Mouse (Mus musculus): ENCODE results near the gene Rasl10a. TPM values are rescaled to one million over a fixed set of nuclear protein-coding genes. Genes with fewer than 3 reads are reported as not detected.
A peak's percentile ranks its signal among the peaks of the same experiment; 100 is the strongest.
"Not testable (repeated sequence)": the region's sequence is repeated elsewhere in the genome, so short reads cannot be mapped to it uniquely, and the experiment has no call there.

Rasl10a gene
- polyA plus RNA-seq, 1 experiment from 2014 or later: 1.1 TPM

- H3K36me3 ChIP-seq: peaks cover 10% of the 10 kb centered on the region
- peak overlapping the region; percentile 64; the same call in 1 of the 2 replicates for H3K9ac ChIP-seq
- WGBS: 47% methylated on average over 31 of the region's 31 CpGs
- H3K4me3 ChIP-seq: peak overlapping the region; percentile 75
- ATAC-seq (ENCODE audit: insufficient number of reproducible peaks, insufficient read depth, low FRiP score, low TSS enrichment): no peak
- peaks cover 62% of the 10 kb centered on the region for H3K27me3 ChIP-seq
- peaks cover 47% of the 10 kb centered on the region for H3K4me1 ChIP-seq
- H3K4me2 ChIP-seq (replicated peaks): peak overlapping the region; percentile 80
- H3K9me3 ChIP-seq: no peaks in the 10 kb centered on the region
- H3K27ac ChIP-seq: no peak overlapping the region
Observed at GRCm38 (mm10) chr11:5063561-5064281, 5.8 kb downstream of the Rasl10a start.

- Histone ChIP-seq H3K27ac (no peak overlapping the region), H3K4me3 (peak overlapping the region; percentile 75), H3K36me3 (peaks cover 17% of the 10 kb centered on the region), H3K9me3 (no peaks in the 10 kb centered on the region), H3K9ac (peak overlapping the region; percentile 64), H3K4me1 (peaks cover 42% of the 10 kb centered on the region), H3K4me2 (replicated peaks) (peak overlapping the region; percentile 80), H3K27me3 (peaks cover 54% of the 10 kb centered on the region)
- WGBS: 12% methylated on average over 37 of the region's 38 CpGs
- no peak for ATAC-seq (ENCODE audit: insufficient number of reproducible peaks, insufficient read depth, low FRiP score, low TSS enrichment)
Observed at GRCm38 (mm10) chr11:5064282-5065055, 6.5 kb downstream of the Rasl10a start.

- peak within 1 kb of the TSS; percentile 80 for H3K4me2 ChIP-seq (replicated peaks)
- H3K9ac ChIP-seq: peak within 1 kb of the TSS; percentile 64
- ATAC-seq (ENCODE audit: insufficient number of reproducible peaks, insufficient read depth, low FRiP score, low TSS enrichment): peak; percentile 71
- H3K9me3 ChIP-seq: no peaks in the 10 kb centered on the region
- H3K4me1 ChIP-seq: peaks cover 40% of the 10 kb centered on the region
- peak within 1 kb of the TSS; percentile 75 for H3K4me3 ChIP-seq
- no peak within 1 kb of the TSS; the same call in 1 of the 2 replicates for H3K27ac ChIP-seq
- peaks cover 22% of the 10 kb centered on the region for H3K36me3 ChIP-seq
- under 1% methylated on average over 49 of the region's 50 CpGs for WGBS
- peaks cover 47% of the 10 kb centered on the region for H3K27me3 ChIP-seq
Observed at GRCm38 (mm10) chr11:5065056-5065821, 7.3 kb downstream of the Rasl10a start, which contains the start of gene Gas2l1. Gas2l1 (minus strand) TSS chr11:5065327.

- no peak overlapping the region for H3K4me2 ChIP-seq (replicated peaks)
- peaks cover 26% of the 10 kb centered on the region for H3K4me1 ChIP-seq
- no peak overlapping the region for H3K4me3 ChIP-seq
- H3K9ac ChIP-seq: no peak overlapping the region
- H3K9me3 ChIP-seq: no peaks in the 10 kb centered on the region
- ATAC-seq (ENCODE audit: insufficient number of reproducible peaks, insufficient read depth, low FRiP score, low TSS enrichment): no peak
- peaks cover 40% of the 10 kb centered on the region for H3K36me3 ChIP-seq
- peaks cover 28% of the 10 kb centered on the region for H3K27me3 ChIP-seq
- no peak overlapping the region for H3K27ac ChIP-seq
Observed at GRCm38 (mm10) chr11:5067063-5067462, 9.1 kb downstream of the Rasl10a start.

- Histone ChIP-seq H3K4me1 (peaks cover 15% of the 10 kb centered on the region), H3K9ac (no peak overlapping the region), H3K9me3 (no peaks in the 10 kb centered on the region), H3K27me3 (peaks cover 16% of the 10 kb centered on the region), H3K4me2 (replicated peaks) (no peak overlapping the region), H3K4me3 (no peak overlapping the region), H3K27ac (no peak overlapping the region), H3K36me3 (peaks cover 53% of the 10 kb centered on the region)
- WGBS: 85% methylated on average over 9 of the region's 9 CpGs
- no peak for ATAC-seq (ENCODE audit: insufficient number of reproducible peaks, insufficient read depth, low FRiP score, low TSS enrichment)
Observed at GRCm38 (mm10) chr11:5068126-5068971, 10.4 kb downstream of the Rasl10a start.

- H3K36me3 ChIP-seq: peaks cover 83% of the 10 kb centered on the region
- no peak for ATAC-seq (ENCODE audit: insufficient number of reproducible peaks, insufficient read depth, low FRiP score, low TSS enrichment)
- 79% methylated on average over 4 of the region's 4 CpGs for WGBS
Observed at GRCm38 (mm10) chr11:5074882-5075281, 17.0 kb downstream of the Rasl10a start.

GRCm38 (mm10) chr11:5075760-5076159 lies 17.8 kb downstream of the Rasl10a start:
- no peak for ATAC-seq (ENCODE audit: insufficient number of reproducible peaks, insufficient read depth, low FRiP score, low TSS enrichment)
- Histone ChIP-seq H3K4me1 (no peaks in the 10 kb centered on the region), H3K36me3 (peaks cover 83% of the 10 kb centered on the region)

More at GRCm38 (mm10) chr11:5074882-5075281, 17.0 kb downstream of the Rasl10a start:
- Histone ChIP-seq H3K4me2 (replicated peaks) (no peak overlapping the region), H3K4me1 (no peaks in the 10 kb centered on the region), H3K27ac (no peak overlapping the region), H3K9ac (no peak overlapping the region), H3K9me3 (no peaks in the 10 kb centered on the region), H3K27me3 (no peaks in the 10 kb centered on the region), H3K4me3 (no peak overlapping the region)

GRCm38 (mm10) chr11:5076843-5077242 lies 18.9 kb downstream of the Rasl10a start:
- not testable (repeated sequence) for H3K27ac ChIP-seq; H3K4me3 ChIP-seq; H3K27me3 ChIP-seq; H3K4me2 ChIP-seq (replicated peaks); H3K9ac ChIP-seq; ATAC-seq (ENCODE audit: insufficient number of reproducible peaks, insufficient read depth, low FRiP score, low TSS enrichment); H3K4me1 ChIP-seq; H3K9me3 ChIP-seq
- 86% methylated on average over 4 of the region's 5 CpGs for WGBS
- peaks cover 78% of the 10 kb centered on the region for H3K36me3 ChIP-seq

More at GRCm38 (mm10) chr11:5075760-5076159, 17.8 kb downstream of the Rasl10a start:
- H3K27ac ChIP-seq: no peak overlapping the region
- H3K4me3 ChIP-seq: no peak overlapping the region
- H3K9ac ChIP-seq: no peak overlapping the region
- H3K4me2 ChIP-seq (replicated peaks): no peak overlapping the region
- no peaks in the 10 kb centered on the region for H3K27me3 ChIP-seq
- no peaks in the 10 kb centered on the region for H3K9me3 ChIP-seq

- 98% methylated on average over 1 of the region's 1 CpGs for WGBS
- no peak for ATAC-seq (ENCODE audit: insufficient number of reproducible peaks, insufficient read depth, low FRiP score, low TSS enrichment)
- peaks cover 80% of the 10 kb centered on the region for H3K36me3 ChIP-seq
Observed at GRCm38 (mm10) chr11:5089147-5089546, 31.2 kb downstream of the Rasl10a start.

GRCm38 (mm10) chr11:5091706-5092105 lies 33.8 kb downstream of the Rasl10a start:
- Histone ChIP-seq H3K36me3 (peaks cover 54% of the 10 kb centered on the region), H3K9me3 (no peaks in the 10 kb centered on the region), H3K4me3 (no peak overlapping the region), H3K9ac (no peak overlapping the region), H3K4me1 (peaks cover 5% of the 10 kb centered on the region), H3K4me2 (replicated peaks) (no peak overlapping the region), H3K27ac (no peak overlapping the region), H3K27me3 (no peaks in the 10 kb centered on the region)
- 61% methylated on average over 2 of the region's 2 CpGs for WGBS
- ATAC-seq (ENCODE audit: insufficient number of reproducible peaks, insufficient read depth, low FRiP score, low TSS enrichment): no peak

More at GRCm38 (mm10) chr11:5089147-5089546, 31.2 kb downstream of the Rasl10a start:
- Histone ChIP-seq H3K4me2 (replicated peaks) (no peak overlapping the region), H3K4me1 (no peaks in the 10 kb centered on the region), H3K27ac (no peak overlapping the region), H3K9ac (no peak overlapping the region), H3K9me3 (no peaks in the 10 kb centered on the region), H3K4me3 (no peak overlapping the region), H3K27me3 (no peaks in the 10 kb centered on the region)

- peaks cover 19% of the 10 kb centered on the region for H3K4me1 ChIP-seq
- ATAC-seq (ENCODE audit: insufficient number of reproducible peaks, insufficient read depth, low FRiP score, low TSS enrichment): no peak
Observed at GRCm38 (mm10) chr11:5095877-5096276, 37.9 kb downstream of the Rasl10a start.

More at GRCm38 (mm10) chr11:5095877-5096276, 37.9 kb downstream of the Rasl10a start:
- Histone ChIP-seq H3K36me3 (peaks cover 20% of the 10 kb centered on the region), H3K27me3 (no peaks in the 10 kb centered on the region), H3K9me3 (no peaks in the 10 kb centered on the region), H3K4me2 (replicated peaks) (peak overlapping the region; percentile 14; the same call in 1 of the 2 replicates), H3K9ac (no peak overlapping the region), H3K4me3 (no peak overlapping the region), H3K27ac (no peak overlapping the region)
- WGBS: 73% methylated on average over 5 of the region's 5 CpGs
